Mouse (Mus musculus) embryo, embryonic 11.5 days (tissue): ENCODE data around the gene Cdh22.

ENCODE experiments used
- DNase-seq: peaks from one replicate; pipeline ENCODE4 v3.0.0-alpha.2; 2012; ENCODE audit warnings: low read depth, low spot score

Gene Cdh22

DNA sequence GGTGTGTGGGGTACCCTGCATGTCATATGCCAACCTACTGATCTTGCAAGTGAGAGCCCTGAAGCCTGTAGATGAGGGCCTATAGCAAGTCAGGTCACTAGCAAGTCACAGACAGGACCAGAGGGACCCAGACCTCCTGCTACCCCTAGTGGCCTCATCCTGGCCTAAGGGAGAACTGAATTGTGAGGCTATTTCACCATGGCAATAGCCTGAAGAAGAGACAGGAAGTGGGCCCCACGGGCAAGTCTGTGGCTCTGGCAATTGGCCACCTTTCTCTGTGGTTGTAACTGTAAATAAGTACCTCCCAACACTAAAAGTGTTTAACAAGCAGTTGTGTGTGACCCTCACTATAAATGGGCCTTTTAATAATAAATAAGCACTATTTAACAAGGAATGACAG is 16.2 kb upstream of the Cdh22 start:
- no peak for DNase-seq

DNA sequence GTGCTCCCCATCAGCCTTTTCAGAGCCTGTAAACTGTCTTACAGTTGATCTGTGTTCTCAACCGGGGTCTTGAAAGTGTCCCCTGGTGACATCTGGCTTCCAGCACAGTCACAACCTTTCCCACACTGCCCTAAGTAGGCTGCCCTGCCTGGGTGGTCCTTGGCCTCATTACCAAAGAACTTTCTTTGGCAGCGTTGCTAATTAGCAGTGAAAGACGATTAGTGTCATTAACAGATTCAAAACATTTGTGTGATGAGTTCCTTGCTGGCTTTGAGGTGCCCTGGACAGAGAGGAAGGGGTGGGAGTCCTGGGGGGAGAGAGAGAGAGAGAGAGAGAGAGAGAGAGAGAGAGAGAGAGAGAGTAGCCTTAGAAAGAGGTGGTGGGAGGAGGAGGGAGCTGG is 14.3 kb upstream of the Cdh22 start:
- no peak for DNase-seq

DNA sequence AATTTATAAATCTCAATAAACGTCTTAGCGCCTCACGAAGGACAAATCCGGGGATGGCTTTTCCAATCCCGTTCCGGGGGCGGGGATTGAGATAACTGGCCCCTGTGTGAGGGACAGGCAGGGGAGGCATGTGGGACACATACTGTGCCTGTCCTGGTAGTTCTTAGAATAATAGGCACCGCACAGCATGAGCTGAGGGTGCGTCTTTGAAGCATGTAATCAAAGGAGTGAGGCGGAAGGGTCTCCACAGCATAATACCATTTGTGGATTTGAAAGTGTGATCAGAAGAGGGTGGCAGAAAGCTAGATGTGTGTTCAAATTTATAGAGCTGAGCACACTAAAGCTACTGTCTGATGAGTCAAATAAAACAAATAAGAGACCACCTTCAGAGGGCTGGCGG is 11.7 kb upstream of the Cdh22 start:
- DNase-seq, result no peak

DNA sequence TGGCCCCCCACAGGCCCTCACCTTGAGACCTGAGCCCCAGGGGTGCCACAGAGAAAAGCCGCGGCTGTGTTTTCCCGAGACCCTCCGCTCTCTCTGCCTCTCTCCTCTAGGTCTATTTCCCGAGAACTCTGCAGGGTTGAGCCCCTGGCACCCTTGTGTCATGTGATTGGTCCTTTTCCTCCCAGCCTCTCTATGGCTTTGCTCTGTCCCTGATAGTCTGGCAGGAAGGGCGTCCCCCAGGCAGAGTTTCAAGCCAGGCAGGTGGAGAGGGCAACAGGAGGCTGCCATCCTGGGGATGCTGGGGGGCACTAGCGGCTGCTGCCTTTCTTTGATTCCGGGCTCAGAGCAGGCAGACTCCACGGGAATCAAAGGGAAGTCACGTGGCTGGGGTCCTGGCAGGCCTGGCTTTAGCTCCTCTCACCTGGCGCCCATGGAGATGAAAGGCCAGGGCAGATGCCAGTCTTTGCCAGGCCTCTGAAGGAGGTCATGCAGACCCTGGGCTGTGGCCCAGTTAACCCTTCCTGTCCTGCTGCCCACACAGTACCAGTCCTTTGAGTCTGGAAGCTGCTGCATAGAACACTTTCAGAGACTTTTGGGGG is 8.6 kb upstream of the Cdh22 start:
- no peak for DNase-seq

DNA sequence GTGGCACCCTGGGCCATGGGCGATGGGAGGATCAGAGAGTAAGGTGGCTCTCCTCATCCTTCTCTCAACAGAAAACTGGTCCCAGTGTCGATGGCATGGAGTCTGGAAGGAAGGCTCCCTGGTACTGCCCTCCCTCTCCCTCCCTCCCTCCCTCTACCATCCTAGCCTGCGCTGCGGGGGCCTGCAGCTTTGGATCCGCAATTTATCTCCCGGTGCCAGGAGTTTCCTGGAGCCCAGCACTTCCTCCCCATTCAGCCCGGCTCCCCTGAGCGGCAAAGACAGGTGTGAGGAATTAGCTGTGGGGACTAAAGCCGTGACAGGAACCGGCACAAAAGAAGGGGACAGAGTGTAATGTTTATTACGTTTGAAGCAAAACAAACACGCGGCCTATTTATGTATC is 7.9 kb upstream of the Cdh22 start:
- no peak for DNase-seq

DNA sequence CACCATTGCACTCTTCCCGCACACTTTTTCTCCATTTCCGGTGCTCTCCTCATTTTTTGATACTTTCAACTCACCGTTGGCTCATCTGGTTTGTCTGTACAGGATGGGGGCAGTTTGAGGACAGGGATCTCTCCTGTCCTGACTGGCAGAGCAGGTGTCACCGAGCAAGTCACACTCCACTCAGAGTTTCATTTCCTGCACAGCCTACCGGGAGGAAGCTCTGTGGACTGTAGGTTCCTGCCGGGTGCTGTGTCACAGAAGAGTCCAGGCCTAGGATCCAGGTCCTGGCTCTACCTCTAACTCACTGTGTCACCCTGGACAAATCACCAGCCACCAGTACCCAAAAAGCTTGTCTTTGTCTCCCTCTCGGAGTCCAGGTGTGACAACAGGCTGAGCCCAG is 7.1 kb upstream of the Cdh22 start:
- DNase-seq, result no peak

DNA sequence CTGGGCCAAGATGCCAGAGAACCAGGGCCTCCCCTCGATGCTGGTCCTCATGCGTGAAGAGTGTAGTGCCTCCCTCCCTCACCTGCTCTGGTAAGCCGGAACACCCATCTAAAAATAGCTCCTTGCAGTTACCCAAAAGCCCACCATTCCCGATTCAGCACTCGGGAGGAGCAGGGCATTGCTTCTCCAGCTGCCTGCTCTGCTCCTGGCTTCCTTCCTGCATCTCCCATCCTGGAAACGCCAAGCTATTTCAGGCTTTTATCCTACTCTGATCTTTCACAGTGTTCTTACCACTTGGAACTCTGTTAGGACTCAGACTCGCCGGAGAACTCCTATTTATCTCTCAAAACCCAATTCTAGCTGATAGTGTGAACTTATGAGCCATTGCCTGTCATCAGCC is 5.7 kb upstream of the Cdh22 start:
- DNase-seq, result no peak

DNA sequence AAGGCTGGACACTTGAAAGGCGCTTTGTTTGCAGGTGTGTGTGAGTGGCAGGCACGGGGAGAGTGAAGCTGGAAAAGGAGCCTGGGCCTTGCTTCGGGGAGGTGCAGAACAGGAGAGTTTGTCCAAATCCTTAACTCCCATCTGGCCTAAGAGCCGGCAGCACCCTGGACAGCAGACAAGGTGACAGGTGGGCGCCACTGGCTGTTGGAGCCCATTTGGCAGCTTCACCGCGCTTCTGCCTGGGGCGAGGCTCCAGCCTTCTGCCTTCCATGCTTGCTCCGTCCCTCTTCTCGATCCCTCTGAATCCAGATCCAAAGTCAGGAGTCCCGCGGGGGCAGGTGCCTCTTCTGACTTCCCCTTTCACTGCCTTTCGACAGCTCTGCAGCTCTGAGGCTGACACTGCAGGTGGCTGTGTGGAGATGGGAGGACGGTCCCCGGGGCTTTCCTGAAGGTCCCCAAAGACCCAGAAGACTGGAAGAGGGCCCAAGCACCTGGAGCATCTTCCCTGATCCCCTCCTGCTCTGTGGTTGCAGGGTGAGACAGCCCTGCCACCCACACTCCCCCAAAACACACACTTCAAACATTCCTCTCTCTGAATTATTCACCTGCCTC is 5.0 kb upstream of the Cdh22 start:
- no peak for DNase-seq

DNA sequence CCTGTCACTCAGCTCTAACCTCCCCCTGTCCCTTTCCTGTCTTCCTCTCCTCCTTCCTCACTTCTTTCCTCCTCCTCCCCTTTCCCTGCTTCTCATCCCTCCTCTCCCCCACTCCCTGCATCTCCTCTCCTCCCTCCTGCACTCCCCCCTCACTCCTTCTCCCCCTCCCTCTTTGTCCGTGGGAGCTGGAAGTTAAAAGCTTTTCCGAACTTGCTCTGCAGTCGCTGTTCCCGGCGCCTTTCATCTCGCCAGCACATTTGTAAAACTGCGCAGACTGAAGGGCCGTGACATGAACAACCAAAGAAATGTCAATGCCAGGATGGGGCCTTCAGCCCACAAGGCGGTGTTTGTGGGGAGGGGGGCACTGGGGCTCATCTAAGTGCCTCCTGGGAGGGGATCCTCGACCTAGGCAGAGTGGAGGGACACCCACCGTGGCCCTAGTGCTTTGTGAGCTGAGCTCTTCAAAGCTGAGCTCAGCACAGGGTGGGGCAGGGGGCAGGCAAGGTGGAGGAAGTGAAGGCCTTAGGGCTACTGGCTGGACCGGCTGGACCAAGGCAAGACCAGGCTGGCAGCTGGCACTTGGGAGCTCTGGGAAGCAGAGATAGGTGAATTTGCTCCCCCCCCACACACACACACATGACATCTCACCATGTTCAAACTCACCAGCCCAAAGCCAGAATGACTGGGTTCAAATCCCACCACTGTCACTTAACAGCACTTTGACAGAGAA is 3.9 kb upstream of the Cdh22 start:
- DNase-seq, result no peak

DNA sequence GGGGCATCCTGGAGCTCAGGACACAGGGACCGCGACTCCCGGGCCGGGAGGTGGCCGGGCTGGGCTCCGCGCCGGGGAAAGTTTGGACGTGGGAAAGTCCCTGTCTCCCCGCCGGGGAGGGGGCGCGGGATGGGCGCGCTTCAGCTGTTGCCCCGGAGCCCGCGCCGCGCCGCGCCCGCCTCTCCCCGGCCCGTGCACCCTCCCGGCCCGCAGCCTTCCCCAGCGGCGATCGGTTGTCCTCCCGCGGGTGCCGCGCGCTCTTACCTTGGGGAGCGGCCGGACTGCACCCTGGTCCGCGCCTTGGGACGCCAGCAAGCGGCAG is 401 bp downstream of the Cdh22 start:
- DNase-seq, result no peak

DNA sequence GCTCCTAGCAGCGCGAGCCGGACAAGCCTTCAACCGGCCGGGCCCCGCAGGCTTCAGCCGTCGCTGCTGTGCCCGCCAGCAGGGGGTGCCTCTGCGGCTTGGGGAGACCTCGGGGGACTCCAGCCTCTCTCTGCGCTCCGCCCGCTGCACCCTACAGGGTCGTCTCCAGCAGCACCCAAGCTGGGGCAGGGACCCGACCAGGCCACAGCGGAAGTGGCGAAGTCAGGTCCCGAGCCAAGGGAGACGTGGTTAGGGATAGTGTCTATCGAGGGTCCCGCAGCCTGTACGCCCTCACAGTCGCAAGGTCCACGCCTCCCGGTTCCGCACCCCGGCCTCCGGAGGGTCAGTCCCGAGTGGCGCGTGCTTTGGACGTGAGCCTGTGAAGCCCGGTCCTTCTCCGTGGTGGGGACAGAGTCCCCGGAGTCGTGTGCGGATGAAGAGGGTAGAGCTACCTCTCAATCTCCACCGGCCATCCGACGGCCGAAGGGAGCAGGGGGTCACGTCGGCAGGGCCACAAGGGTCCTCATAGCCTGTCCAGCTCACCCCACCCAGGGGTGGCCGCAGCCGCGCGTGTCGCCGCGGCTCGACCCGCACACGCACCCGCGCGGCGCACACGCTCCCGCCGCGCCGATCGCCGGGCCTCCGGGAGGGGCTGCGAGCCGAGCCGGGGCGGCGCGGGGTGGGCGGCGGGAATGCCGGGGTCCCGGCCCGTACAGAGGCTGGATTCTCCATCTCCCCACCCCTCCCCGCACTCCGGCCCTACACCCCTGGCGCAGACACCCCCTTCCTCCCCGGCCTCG is 962 bp downstream of the Cdh22 start:
- no peak for DNase-seq

DNA sequence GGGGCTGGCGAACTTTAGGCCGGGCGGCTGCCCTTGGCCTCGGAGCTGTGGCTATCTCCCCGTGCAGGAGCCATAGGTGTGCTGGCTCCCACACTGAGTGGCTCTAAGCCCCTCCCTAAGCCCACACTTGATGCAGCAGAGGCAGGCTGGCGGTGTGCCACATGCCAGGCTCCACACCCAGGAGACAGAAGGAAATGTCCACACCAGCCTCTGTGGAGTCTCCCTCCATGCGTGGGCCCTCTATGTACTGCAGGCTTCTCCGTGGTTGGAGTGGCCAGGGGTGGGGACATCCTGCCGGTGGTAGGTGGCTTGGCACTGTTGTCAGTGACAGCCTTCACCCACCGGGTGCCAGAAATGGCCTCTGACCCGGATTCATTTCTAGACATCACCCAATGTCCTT is 5.6 kb downstream of the Cdh22 start:
- no peak for DNase-seq

DNA sequence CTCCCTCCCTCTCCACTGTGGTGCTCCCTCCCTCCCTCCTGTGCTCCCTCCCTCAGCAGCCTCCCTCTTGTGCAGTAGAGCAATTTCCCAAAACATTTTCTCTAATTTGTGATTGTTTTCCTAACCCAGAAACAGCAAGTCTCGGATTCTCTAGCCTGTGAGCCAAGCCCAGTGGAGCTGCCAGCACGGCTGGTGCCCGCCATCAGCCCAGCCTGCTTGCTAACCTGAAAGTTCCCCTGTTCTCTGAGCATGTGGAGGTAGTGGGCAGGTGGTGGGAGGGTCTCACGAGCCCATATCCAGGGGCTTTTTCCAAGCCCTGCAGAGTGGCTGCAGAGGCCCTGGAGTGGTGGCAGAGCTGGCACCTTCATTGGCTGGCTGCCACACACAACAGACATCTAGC is 10.8 kb downstream of the Cdh22 start:
- no peak for DNase-seq

DNA sequence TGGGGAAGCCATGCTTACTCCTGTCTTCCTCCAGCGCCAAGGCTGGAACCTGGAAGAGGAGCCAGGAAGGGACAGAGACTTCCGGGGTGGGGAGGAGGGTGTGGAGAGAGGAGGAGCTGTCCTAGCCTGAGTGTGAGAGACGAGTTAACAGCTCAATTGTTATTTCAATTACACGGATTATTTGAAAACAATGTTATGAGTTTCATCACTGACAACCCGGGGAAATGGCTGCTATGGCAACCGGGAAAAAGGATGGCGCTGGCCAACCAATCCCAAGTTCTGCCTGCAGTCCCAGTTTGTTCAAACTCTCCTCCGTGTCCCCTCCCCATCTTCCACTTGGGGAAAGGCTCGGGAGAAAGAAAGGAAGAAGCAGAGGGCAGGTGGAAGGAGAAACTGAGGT is 12.7 kb downstream of the Cdh22 start:
- no peak for DNase-seq

DNA sequence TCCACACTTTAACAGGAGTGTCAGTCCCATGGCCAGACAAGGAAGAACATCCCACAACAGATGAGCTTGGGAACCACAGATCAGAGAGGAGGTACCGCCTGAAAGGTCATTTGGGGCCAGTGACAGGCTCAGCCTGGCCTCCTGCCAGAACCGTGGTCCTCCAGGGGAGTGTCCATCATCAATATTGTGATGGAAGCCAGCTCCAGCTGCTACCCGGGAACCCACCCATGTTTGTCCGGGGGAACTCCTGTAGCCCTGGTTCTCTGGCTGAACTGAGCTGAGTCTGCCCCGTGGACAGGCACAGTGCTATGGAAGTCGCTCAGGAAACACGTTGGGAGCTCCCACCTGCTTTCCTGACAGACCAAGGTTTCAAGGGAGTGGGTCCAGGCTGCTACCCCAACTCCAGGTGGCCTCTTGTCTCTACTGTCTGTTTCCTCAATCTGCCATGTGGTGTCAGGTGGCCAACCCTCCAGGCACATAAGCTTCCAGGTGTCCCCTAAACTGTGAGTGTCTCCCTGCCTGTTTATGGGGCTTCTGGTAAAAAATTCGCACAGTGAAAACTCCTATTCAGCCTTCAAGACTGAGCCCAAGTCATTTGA is 14.2 kb downstream of the Cdh22 start:
- DNase-seq, result no peak

DNA sequence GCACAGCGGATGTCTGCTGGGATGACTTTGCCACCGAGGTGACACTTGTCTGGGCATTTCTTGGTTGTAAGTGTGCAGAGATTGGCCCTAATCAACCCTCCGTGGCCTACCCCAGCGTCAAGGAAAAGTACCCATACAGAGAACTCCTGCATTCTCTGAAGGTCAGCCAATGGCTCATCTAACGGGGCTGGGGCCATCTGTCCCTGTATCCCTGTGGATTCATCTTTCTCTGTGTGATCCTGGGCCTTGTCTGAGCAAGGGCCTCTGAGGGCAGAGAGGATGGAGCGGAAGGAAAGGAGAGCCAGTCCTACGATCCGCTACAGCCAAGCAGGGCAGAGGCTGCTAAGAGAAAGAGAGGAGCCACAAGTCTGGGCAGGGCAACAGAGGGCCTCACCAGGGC is 15.7 kb downstream of the Cdh22 start:
- no peak for DNase-seq

DNA sequence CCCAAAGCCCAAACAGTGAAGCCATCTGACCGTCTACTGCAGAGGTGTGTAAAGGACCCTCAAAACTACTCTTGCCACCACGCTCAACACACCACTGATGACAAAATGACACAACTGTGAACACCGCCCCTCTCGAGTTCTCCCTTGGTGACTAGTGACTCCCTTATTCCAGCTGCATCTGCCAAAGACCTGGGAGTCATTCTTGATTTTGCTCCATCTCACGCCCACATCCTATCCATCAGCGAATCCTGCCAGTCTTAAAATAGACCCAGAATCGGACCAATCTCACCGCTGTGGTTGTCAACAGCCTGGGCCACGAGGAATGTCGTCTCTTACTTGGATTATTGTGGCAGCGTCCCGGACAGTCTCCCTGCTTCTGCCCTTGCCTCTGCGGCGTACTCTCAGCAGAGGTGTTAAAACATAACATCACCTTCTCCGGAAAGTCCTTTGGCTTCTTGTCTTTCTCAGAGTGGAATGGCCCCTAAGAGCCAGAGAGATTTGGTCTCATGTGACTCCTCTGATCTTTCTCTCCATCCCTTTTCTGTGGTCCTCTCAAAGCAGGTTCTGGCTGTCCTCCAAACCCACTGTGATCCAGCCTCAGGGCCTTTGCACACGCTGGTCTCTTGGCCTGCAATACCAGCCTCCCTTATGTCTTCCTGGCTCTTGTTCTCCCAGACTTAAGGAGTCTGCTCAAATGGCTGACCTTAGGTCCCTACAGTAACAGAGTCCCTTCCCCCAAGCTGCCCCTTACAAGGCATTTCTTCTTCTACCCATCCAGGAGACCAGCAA is 17.1 kb downstream of the Cdh22 start:
- no peak for DNase-seq

DNA sequence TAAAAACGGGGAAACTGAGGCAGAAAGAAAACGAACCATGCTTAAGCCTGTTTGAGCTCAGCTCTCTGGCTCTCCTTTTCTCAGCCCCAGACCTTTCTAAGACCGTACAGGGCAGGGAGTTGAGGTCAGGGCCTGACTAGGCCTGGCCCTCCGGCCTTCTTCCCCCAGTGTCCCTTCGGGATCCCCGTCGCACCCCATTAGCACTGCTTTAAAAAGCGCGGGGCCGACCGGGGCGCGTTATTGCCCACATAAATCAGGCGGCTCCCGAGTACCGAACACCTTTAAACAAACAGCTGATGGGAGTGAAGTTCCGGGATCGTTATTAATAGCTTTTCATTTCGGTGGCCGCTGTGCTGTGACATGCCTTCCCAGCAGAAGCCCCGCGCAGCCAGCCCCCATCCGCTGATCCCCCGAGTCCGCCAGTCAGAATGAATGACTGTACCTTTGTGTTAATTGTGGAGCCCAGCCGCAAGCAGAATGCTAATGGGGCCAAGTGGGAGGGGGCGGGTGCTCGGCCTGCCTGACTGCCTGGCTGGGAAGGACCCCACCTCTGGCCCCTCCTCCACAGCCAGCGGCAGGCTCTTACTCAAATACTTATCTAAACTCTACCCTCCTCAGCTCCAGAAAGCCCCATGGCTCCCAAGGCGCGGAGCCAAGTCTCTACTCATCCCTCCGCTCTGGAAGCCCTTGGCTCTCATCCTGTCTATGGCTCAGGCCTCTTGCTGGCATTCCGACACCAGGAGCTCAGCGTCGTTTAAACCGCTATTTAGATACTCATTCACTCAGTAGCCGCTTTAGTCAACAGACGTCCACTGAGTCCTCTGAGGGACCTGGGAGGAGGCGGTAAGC is 19.3 kb downstream of the Cdh22 start:
- DNase-seq, result no peak

DNA sequence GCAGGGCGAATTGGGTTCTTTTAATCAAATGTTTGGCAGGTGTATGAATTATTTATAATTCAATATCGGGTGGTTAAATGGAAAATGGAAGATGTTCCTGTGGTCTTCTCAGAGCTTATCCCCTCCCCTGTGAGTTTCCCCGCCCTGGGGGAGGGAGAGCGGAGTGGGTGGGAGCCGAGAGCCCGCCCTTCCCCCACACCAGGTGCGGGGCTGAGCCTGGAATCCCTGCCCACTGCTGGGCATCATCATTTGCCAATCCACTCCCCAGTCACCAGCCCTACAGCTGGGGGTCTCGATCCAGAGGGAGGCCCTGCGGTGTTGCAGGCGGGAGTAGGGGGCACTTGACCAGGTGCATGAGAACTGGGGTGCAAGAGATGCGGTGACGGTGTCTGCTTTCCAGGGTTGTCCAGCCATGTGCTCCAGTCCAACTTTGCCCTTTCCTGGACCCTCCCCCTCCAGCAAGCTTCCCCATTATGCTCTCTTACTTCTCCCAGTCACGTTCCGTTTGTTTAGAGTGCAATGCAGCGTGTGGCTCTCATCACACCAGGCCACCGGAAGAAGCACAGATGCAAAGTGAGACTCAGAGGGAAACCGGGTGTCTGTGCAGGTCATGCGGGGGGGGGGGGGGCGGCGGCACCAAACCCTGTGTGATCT is 23.1 kb downstream of the Cdh22 start:
- no peak for DNase-seq

DNA sequence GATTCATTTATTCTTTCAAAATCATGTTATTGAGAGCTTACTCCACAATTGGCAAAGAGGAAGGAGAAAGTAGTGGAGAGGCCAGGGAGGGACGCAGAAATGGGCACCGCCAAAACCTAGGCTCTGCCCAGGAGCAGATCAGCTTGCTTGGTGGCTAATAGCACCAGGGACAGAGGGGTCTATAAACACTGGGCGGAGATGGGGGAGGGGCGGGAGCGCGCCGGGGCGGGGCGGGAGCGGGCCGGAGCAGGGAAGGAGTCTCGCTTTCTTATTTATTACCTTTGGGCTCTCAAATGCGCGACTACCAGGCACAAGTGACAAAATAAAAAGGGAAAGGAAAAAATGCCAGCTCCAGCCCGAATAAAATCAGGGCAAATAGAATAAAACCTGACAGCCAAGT is 23.7 kb downstream of the Cdh22 start:
- no peak for DNase-seq
